Mouse (Mus musculus) liver, embryonic 14.5 days (tissue): ENCODE results near the gene Trp53bp2. TPM values are rescaled to one million over a fixed set of nuclear protein-coding genes. Genes with fewer than 3 reads are reported as not detected.

Experiments
- ATAC-seq: fragments of 200-750 bp; cut with Nextera tagmentation; 2 replicates; pipeline ENCODE4 v1.8.0; 2017; ENCODE audit warnings: moderate number of reproducible peaks, mild to moderate bottlenecking, moderate library complexity; ENCODE audit not compliant: insufficient read depth
- DNase-seq, 3 experiments: peaks; one replicate each; pipeline ENCODE4 v3.0.0-alpha.2; 2012 to 2013; ENCODE audit warnings: low read depth in 3 of 3, low spot score in 3 of 3
- H3K27ac ChIP-seq: fragments of 300-500 bp; sonication (generic); 2 replicates; pipeline ENCODE4 v1.5.1; 2014; ENCODE audit warnings: moderate library complexity, mild to moderate bottlenecking, control low read depth, inconsistent platforms
- H3K27me3 ChIP-seq: fragments of 300-500 bp; sonication (generic); 2 replicates; pipeline ENCODE4 v1.6.1; 2014; ENCODE audit warnings: mild to moderate bottlenecking, low read length, moderate library complexity; ENCODE audit not compliant: control insufficient read depth, insufficient read depth
- H3K36me3 ChIP-seq: fragments of 300-500 bp; sonication (generic); replicated peaks from 2 replicates; pipeline ENCODE4 v1.6.1; 2014; ENCODE audit warnings: low read depth; ENCODE audit not compliant: control insufficient read depth, insufficient read depth
- H3K4me1 ChIP-seq, 2 experiments: fragments of 200-500 bp in 1 of 2; fragments of 300-500 bp in 1 of 2; sonication (generic) in 1 of 2; replicated peaks; 2 replicates each; pipeline ENCODE4 v1.6.1; 2012 to 2014; ENCODE audit warnings: antibody characterized with exemption in 1 of 2, inconsistent platforms in 1 of 2, low read length in 1 of 2; ENCODE audit not compliant: control insufficient read depth in 2 of 2, insufficient read depth in 2 of 2
- H3K4me2 ChIP-seq: fragments of 300-500 bp; sonication (generic); 2 replicates; pipeline ENCODE4 v1.6.1; 2014; ENCODE audit warnings: low read depth, mild to moderate bottlenecking, control low read depth, moderate library complexity
- H3K4me3 ChIP-seq, 2 experiments: fragments of 200-500 bp in 1 of 2; fragments of 300-500 bp in 1 of 2; sonication (generic) in 1 of 2; 2 replicates each; pipeline ENCODE4 v1.5.1; 2012 to 2014; ENCODE audit warnings: low read depth in 2 of 2, low read length in 2 of 2, mild to moderate bottlenecking in 2 of 2, control low read depth in 1 of 2, inconsistent platforms in 1 of 2, moderate library complexity in 1 of 2; ENCODE audit not compliant: insufficient read depth in 1 of 2
- H3K9ac ChIP-seq: fragments of 300-500 bp; sonication (generic); replicated peaks from 2 replicates; pipeline ENCODE4 v1.6.1; 2014; ENCODE audit warnings: mild to moderate bottlenecking, control low read depth, moderate library complexity
- H3K9me3 ChIP-seq: fragments of 300-500 bp; sonication (generic); 2 replicates; pipeline ENCODE4 v1.6.1; 2016; ENCODE audit warnings: low read length, mixed read lengths; ENCODE audit not compliant: control insufficient read depth
- CTCF ChIP-seq: IDR thresholded peaks from 2 replicates; pipeline ENCODE4 v1.5.1; 2016; ENCODE audit warnings: antibody characterized with exemption, low read depth, control low read depth
- EP300 ChIP-seq: IDR thresholded peaks from 2 replicates; pipeline ENCODE4 v1.6.1; 2016; ENCODE audit warnings: antibody characterized with exemption, low read depth
- WGBS: fragments of 180-500 bp; shearing (Covaris S2); extraction: QIAGEN DNeasy Blood & Tissue Kit; methylation state at CpG from one replicate; pipeline ENCODE4 v1.1.7; 2014; ENCODE audit not compliant: insufficient replicate concordance; 5-methylcytosine and 5-hydroxymethylcytosine counted together
- polyA plus RNA-seq, 2 experiments: library from polyadenylated mRNA; depleted of rRNA in 1 of 2; stranded (reverse) in 1 of 2; unstranded in 1 of 2; fragments of >200 nt; fragmentation: Nextera tagmentation in 1 of 2; extraction: Ambion mirVana in 1 of 2; gene quantifications; 2 replicates each; pipeline versions ENCODE4 v1.2.1 to v1.2.3; 2012 to 2014

The Trp53bp2 gene
- polyA plus RNA-seq, 2 experiments: 2.5 to 2.7 TPM

DNA sequence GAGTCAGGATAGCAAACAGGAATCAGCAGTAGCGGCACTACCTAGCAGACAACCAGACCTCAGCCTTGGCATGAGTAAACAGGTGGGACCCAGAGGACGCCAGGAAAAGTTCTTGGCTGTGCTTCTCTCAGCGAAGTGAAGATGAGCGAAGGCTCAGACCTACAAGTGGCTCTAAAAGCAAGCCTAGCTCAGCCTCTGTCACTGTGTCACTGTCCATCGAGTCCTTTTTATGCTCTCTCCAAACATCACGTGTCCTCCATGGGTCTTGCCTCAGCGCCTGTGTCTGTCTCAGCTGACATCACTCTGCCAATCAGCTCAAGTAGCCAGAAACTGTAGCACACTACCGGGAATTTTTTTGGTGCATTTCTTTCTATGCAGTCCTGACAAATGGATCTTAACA, 22.5 kb upstream of the Trp53bp2 start:
- ATAC-seq (no peak), DNase-seq (no peak)
- Histone ChIP-seq H3K27ac (no peak overlapping the region), H3K36me3 (no peaks in the 10 kb centered on the region), H3K4me2 (no peak overlapping the region), H3K27me3 (no peaks in the 10 kb centered on the region), H3K4me1 (no peaks in the 10 kb centered on the region), H3K4me3 (no peak overlapping the region), H3K9me3 (no peaks in the 10 kb centered on the region), H3K9ac (no peak overlapping the region)
- WGBS: 69% methylated on average over 8 of the region's 8 CpGs
- TF ChIP-seq CTCF (no peak), EP300 (no peak)

DNA sequence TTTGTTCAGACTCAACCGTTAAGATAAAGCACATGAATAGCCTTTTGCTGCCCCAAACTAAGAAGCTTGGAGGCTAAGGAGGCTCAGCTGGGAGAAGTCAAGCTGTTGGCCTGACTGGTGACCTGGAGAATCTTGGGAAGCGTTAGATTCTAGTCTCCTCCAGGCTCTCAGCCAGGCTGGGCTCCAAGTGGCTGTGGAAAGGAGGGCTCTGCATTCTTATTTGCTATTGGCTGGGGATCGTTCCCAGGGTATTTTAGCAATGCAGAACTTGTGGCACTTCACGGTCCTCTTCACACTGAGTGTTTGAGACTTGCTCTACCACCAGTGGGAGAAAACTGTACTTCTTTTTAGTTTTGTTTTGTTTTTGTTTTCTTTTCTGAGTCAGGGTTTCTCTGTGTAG, 20.2 kb upstream of the Trp53bp2 start:
- WGBS: 46% methylated on average over 4 of the region's 4 CpGs
- no peak for DNase-seq
- H3K36me3 ChIP-seq: no peaks in the 10 kb centered on the region
- H3K9ac ChIP-seq: no peak overlapping the region
- H3K4me1 ChIP-seq: no peaks in the 10 kb centered on the region
- TF ChIP-seq EP300 (no peak), CTCF (no peak)
- no peaks in the 10 kb centered on the region for H3K27me3 ChIP-seq
- H3K4me3 ChIP-seq: no peak overlapping the region
- no peaks in the 10 kb centered on the region for H3K9me3 ChIP-seq
- ATAC-seq: no peak
- H3K4me2 ChIP-seq: no peak overlapping the region
- no peak overlapping the region for H3K27ac ChIP-seq

DNA sequence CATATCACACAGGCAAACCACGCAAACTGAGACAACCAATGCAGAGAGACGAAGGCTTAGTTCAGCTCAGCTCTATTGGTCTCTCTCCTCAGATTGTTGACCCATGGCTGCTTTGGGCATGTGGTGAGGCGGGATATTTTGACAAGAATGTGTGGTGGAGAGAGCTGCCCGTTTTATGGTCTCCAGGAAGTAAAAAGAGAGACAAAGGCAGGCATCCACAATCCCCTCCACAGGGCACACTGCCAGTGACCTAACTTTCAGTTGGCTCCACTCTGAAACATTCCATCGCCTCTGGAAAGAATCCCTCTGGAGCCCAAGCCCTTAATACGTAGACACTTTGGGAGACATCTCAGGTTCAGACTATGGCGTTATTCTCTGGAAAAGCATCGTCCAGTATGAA, 10.8 kb upstream of the Trp53bp2 start:
- DNase-seq (no peak), ATAC-seq (no peak)
- H3K4me1 ChIP-seq: peaks cover 0 to 2% of the 10 kb centered on the region in 2 experiments; a peak in 1 of 4 replicates
- H3K36me3 ChIP-seq: no peaks in the 10 kb centered on the region
- H3K4me3 ChIP-seq: no peak overlapping the region
- H3K27me3 ChIP-seq: no peaks in the 10 kb centered on the region
- 59% methylated on average over 8 of the region's 8 CpGs for WGBS
- no peak overlapping the region for H3K9ac ChIP-seq
- no peak overlapping the region for H3K4me2 ChIP-seq
- no peaks in the 10 kb centered on the region for H3K9me3 ChIP-seq
- H3K27ac ChIP-seq: no peak overlapping the region
- TF ChIP-seq CTCF (no peak), EP300 (no peak)

DNA sequence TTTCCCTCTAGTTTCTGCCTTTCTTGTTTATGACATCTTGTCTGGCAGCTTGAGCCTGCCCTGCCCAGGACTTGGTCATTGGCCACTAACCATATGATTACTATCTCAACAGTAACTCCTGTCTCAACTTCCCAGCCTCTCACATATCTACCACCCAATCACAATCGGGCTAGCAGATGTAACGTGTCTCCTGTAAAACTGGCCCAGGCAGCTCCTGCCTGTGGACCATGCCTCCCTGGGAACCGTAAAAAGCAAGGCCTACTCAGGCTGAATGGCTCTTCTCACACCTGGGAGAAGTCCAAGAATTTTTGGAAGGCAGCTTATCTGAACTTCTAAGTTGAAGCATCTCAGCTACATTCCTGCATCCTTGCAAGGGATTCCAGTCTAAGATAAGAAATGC, 10.2 kb upstream of the Trp53bp2 start:
- Histone ChIP-seq H3K36me3 (no peaks in the 10 kb centered on the region), H3K27ac (no peak overlapping the region), H3K9ac (no peak overlapping the region), H3K9me3 (no peaks in the 10 kb centered on the region), H3K4me1 (peaks cover 0 to 2% of the 10 kb centered on the region in 2 experiments; a peak in 1 of 4 replicates), H3K4me2 (no peak overlapping the region), H3K27me3 (no peaks in the 10 kb centered on the region), H3K4me3 (no peak overlapping the region)
- ATAC-seq: no peak
- 38% methylated on average over 3 of the region's 3 CpGs for WGBS
- no peak for DNase-seq
- TF ChIP-seq EP300 (no peak), CTCF (no peak)

DNA sequence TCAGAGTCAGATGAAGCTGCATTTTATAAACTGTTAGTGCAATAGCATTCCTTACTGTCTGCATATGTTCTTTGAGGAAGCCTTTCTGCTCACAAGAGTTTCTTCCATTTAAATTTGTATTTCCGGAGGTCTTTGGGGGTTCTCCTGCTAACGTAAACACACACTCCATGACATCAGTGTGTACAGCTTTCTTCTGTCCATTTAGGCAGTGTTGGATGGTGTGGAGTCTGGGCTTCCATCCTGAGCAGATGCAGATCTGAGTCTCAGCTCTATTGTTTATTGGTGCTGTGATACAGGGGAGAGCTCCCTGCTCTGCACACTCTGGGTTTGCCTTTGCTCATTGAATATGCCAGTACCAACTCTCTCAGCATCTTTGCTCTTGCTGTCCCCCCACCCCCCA, 9.8 kb upstream of the Trp53bp2 start:
- no peak for ATAC-seq
- 65% methylated on average over 2 of the region's 2 CpGs for WGBS

More for the DNA sequence above, 9.8 kb upstream of the Trp53bp2 start:
- DNase-seq: no peak
- no peak overlapping the region for H3K27ac ChIP-seq
- no peak overlapping the region for H3K4me2 ChIP-seq
- peaks cover 0 to 2% of the 10 kb centered on the region in 2 experiments; a peak in 1 of 4 replicates for H3K4me1 ChIP-seq
- no peaks in the 10 kb centered on the region for H3K36me3 ChIP-seq
- H3K9me3 ChIP-seq: no peaks in the 10 kb centered on the region
- no peak for TF ChIP-seq CTCF
- TF ChIP-seq EP300: no peak
- no peak overlapping the region for H3K9ac ChIP-seq
- no peaks in the 10 kb centered on the region for H3K27me3 ChIP-seq
- no peak overlapping the region for H3K4me3 ChIP-seq
